Mouse (Mus musculus) cerebellum, adult 2 months (tissue): ENCODE measurements at regions not wholly inside any gene's neighbourhood (a gene's known extent, or its start where the extent isn't known, plus 50 kb on each side); places are given as distances from the start of the nearest gene placed in this dataset.

Experiments used
- CTCF ChIP-seq: fragments of 200-500 bp; IDR thresholded peaks from 2 replicates; pipeline ENCODE4 v1.5.1; 2011; ENCODE audit warnings: low read depth, mild to moderate bottlenecking, control low read depth, low read length, moderate library complexity, borderline replicate concordance; ENCODE audit not compliant: insufficient read depth
- POLR2A ChIP-seq: fragments of 200-500 bp; IDR thresholded peaks from 2 replicates; pipeline ENCODE4 v1.6.1; 2011; ENCODE audit warnings: low read length, control low read depth, borderline replicate concordance; ENCODE audit not compliant: insufficient read depth

DNA sequence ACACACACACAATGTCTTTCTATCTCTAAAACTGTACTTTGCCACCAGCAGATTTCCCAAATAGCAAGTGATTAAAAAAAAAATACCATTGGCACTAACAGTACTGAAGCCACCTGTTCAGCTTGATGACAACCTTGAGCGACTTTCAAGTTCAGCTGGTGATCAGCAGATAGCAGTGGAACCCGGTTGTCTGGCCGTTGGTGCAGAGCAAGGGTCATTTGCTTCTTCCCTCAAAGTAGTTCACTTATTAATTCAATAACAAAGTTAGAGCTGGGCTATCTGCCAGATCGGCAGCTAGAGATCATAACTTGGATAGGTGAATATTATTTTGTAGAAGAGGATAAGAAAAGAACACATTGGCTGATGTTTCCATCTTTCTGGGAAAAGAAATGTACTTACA, 180.5 kb downstream of the Rnd3 start:
- no peak for TF ChIP-seq CTCF
- TF ChIP-seq POLR2A = no peak
